Mouse (Mus musculus) layer of hippocampus, postnatal 25 days (tissue): ENCODE measurements around the gene Pex10. TPM values are rescaled to one million over a fixed set of nuclear protein-coding genes. Genes with fewer than 3 reads are reported as not detected.

ENCODE experiments used
- total RNA-seq, 2 experiments: library from RNA; stranded (reverse); gene quantifications; 2 replicates each; pipeline ENCODE4 v1.2.3; 2021

The Pex10 gene
- total RNA-seq, 2 experiments from 2014 or later: 21.6 to 26.5 TPM

Other genes starting within 250 kb of the Pex10 start
- gene Ttc34, start 229.6 kb upstream of the Pex10 start, total RNA-seq: 1 to 10 TPM; 3.3 to 3.4 TPM
- 1 to 10 TPM in 1 of 2 experiments, under 1 TPM in 1; 0.32 to 1.0 TPM for gene Mmel1, start 197.4 kb upstream of the Pex10 start, total RNA-seq
- gene Fam213b, start 167.9 kb upstream of the Pex10 start, total RNA-seq: 10 to 100 TPM; 40.9 to 51.7 TPM
- 1 to 10 TPM in 1 of 2 experiments, under 1 TPM in 1; 0.62 to 1.9 TPM for gene Tnfrsf14, start 138.5 kb upstream of the Pex10 start, total RNA-seq
- gene Hes5, start 106.1 kb upstream of the Pex10 start, total RNA-seq: 10 to 100 TPM; 30.2 to 37.9 TPM
- 10 to 100 TPM; 34.9 to 37.1 TPM for gene Pank4, start 102.9 kb upstream of the Pex10 start, total RNA-seq
- 10 to 100 TPM; 91.4 to 98.9 TPM for gene Plch2, start 10.2 kb upstream of the Pex10 start, total RNA-seq
- gene Rer1, start 19.4 kb downstream of the Pex10 start, total RNA-seq: 10 to 100 TPM; 62.2 to 67.3 TPM
- 10 to 100 TPM; 11.2 to 17.3 TPM for gene Morn1, start 19.6 kb downstream of the Pex10 start, total RNA-seq
- 100 to 1,000 TPM; 119 to 129 TPM for gene Ski, start 155.6 kb downstream of the Pex10 start, total RNA-seq
- gene Faap20, start 182.8 kb downstream of the Pex10 start, total RNA-seq: 10 to 100 TPM; 29.2 to 36.6 TPM